Mouse (Mus musculus) cerebellum, adult 2 months (tissue): Measurements from ENCODE around the gene Usp6nl. TPM values are rescaled to one million over a fixed set of nuclear protein-coding genes. Genes with fewer than 3 reads are reported as not detected.

Experiments
- DNase-seq, 2 experiments: peaks; one replicate each; pipeline ENCODE4 v3.0.0; 2021
- H3K27ac ChIP-seq: fragments of 200-500 bp; 2 replicates; pipeline ENCODE4 v1.5.1; 2012; ENCODE audit warnings: low read length, control low read depth, inconsistent platforms; ENCODE audit not compliant: insufficient read depth
- H3K27me3 ChIP-seq: fragments of 200-500 bp; 2 replicates; pipeline ENCODE4 v1.6.1; 2012; ENCODE audit warnings: inconsistent platforms, mild to moderate bottlenecking, low read length, moderate library complexity; ENCODE audit not compliant: control insufficient read depth, insufficient read depth
- H3K4me1 ChIP-seq: fragments of 200-500 bp; 2 replicates; pipeline ENCODE4 v1.6.1; 2011; ENCODE audit warnings: low read length; ENCODE audit not compliant: control insufficient read depth, insufficient read depth
- H3K4me3 ChIP-seq: fragments of 200-500 bp; replicated peaks from 2 replicates; pipeline ENCODE3; 2011; ENCODE audit warnings: mild to moderate bottlenecking, low read depth, low read length, control low read depth; ENCODE audit not compliant: insufficient read depth
- CTCF ChIP-seq: fragments of 200-500 bp; IDR thresholded peaks from 2 replicates; pipeline ENCODE4 v1.5.1; 2011; ENCODE audit warnings: low read depth, mild to moderate bottlenecking, control low read depth, low read length, moderate library complexity, borderline replicate concordance; ENCODE audit not compliant: insufficient read depth
- POLR2A ChIP-seq: fragments of 200-500 bp; IDR thresholded peaks from 2 replicates; pipeline ENCODE4 v1.6.1; 2011; ENCODE audit warnings: low read length, control low read depth, borderline replicate concordance; ENCODE audit not compliant: insufficient read depth
- WGBS: fragments of 180-500 bp; shearing (Covaris S2); methylation state at CpG from one replicate; pipeline ENCODE4 v1.1.7; 2018; 5-methylcytosine and 5-hydroxymethylcytosine counted together
- polyA plus RNA-seq: library from polyadenylated mRNA; depleted of rRNA; stranded (reverse); fragments of >200 nt; gene quantifications from 2 replicates; pipeline ENCODE4 v1.2.3, GENCODE M21; 2012

Gene Usp6nl
- polyA plus RNA-seq, 1 experiment, result 16.5 TPM

DNA sequence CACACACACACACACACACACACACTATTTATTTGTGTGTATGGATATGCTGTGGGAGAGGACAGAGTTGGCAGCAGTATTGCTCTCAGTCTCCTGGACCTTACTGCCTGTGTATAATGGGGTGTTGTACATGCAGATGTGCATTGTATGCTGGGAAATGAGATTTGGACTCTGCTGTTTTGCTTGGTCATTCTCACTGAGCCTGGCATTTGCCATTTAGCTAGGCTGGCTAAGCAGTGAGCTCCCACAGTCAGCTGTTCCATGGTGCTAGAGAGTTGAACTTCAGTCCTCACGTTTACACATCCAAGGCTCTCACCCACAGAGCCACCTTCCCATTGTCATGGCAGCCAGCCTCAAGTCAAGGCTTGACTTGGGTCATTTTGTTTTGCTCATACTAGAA lies 90.2 kb downstream of the Usp6nl start:
- WGBS, result 76% methylated on average over 1 of the region's 1 CpGs
- Histone ChIP-seq H3K4me3 (no peak overlapping the region), H3K4me1 (no peaks in the 10 kb centered on the region; the same call in 1 of the 2 replicates), H3K27me3 (no peaks in the 10 kb centered on the region), H3K27ac (no peak overlapping the region)
- no peak for TF ChIP-seq CTCF
- no peak for TF ChIP-seq POLR2A
- DNase-seq, result no peak

DNA sequence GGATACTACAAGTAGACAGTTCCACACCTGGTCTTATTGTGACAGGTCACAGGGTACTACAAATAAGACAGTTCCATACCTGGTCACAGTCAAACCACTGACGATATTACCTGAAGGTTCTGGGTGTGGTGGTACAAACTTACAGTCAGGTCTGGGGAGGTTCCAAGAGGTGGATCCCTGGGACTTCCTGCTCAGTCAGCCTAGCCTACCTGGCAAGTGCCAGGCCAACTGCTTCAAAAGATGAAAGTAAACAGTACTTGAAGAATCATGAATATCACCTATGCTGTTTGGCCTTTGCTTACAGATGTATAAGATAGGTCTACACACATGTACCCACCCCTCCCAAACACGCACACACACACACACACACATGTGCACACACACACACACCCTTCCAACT lies 91.3 kb downstream of the Usp6nl start:
- Histone ChIP-seq H3K27ac (no peak overlapping the region), H3K27me3 (no peaks in the 10 kb centered on the region), H3K4me3 (no peak overlapping the region), H3K4me1 (no peaks in the 10 kb centered on the region; the same call in 1 of the 2 replicates)
- TF ChIP-seq CTCF (no peak), POLR2A (no peak)
- WGBS, result 89% methylated on average over 2 of the region's 2 CpGs
- no peak for DNase-seq

DNA sequence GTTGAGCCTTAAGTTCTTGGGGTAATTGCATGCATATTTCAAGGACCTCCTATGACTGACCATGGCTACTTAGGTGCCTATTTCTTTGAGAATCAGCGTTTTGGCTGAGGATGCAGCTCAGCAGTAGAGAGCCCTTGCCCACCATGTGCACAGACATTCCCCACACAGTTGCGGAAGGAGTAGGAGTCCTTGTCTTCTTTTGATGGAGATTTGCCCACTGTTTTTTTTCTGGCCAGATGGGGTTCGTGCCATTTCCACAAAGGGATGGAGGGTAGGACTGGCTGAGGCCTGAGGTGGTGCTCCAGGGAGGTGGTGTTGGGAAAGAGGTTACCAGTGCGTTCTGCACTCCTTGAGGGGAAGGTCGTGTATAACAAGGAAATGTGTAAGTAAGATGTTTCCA lies 91.9 kb downstream of the Usp6nl start:
- no peak for TF ChIP-seq POLR2A
- no peak for TF ChIP-seq CTCF
- no peak for DNase-seq

DNA sequence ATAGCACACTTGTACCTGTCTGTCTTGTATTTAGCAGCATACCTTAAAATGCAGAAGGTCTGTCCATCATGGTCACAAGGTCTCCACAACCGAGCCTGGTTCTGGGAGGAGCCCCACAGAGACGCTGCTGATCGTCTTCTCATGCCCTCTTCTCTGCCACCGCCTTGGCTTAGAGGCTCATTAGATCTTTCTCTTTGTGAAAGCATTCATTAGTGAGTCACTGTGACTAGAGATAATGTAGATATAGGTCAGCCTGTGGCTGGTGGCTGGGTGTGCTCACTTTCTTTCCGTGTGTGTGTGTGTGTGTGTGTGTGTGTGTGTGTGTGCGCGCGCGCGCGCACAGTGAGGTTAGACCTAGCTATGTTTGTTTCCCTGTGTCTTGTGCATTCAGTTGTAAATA lies 94.7 kb downstream of the Usp6nl start:
- WGBS, result 90% methylated on average over 11 of the region's 11 CpGs
- Histone ChIP-seq H3K27ac (no peak overlapping the region), H3K27me3 (no peaks in the 10 kb centered on the region), H3K4me3 (no peak overlapping the region), H3K4me1 (no peaks in the 10 kb centered on the region; the same call in 1 of the 2 replicates)
- no peak for TF ChIP-seq CTCF
- no peak for DNase-seq

More for the DNA sequence above, 91.9 kb downstream of the Usp6nl start:
- no peak overlapping the region for H3K4me3 ChIP-seq
- no peak overlapping the region for H3K27ac ChIP-seq
- no peaks in the 10 kb centered on the region for H3K27me3 ChIP-seq
- WGBS, result 66% methylated on average over 5 of the region's 5 CpGs
- H3K4me1 ChIP-seq, result no peaks in the 10 kb centered on the region; the same call in 1 of the 2 replicates

DNA sequence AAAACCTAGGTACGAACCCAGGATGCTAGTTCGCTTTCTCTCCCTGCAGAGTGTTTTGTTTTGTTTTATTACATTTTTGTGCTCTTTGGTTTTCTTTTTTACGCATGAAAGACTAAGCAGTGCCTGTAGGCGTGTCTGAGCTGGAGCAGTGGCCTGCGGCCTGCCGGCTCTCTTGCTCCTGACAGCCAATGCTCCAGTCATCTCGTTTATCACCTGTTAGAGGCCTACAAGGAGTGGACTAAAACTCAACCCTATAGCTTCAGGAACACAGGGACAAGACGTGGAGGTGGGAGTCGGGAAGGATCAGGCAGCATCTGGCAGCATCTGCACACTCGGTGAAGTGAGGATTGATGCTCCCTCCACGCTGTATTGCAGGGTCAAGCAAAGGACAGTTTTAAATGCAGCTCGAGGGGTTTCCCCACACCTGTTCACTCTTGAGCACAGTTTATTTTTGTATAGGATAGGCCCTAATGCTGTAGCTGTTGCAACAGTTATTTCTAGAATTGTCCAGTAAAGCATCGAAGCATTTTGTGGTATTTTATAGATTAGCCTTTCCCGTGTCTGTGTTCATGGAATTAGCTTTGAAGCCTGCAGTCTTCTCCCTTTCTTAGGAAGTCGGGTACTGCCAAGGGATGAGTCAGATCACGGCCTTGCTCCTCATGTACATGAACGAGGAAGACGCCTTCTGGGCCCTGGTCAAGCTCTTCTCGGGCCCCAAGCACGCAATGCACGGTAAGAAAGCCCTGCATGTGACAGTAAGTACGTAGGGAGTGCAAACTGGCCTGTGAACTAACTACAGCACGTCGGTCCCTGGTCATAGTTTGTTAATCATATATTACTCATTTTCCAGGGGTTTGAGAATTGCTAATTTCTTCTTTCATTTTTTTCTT lies 101.4 kb downstream of the Usp6nl start:
- DNase-seq, result no peak
- Histone ChIP-seq H3K4me1 (no peaks in the 10 kb centered on the region), H3K27me3 (no peaks in the 10 kb centered on the region), H3K27ac (no peak overlapping the region), H3K4me3 (no peak overlapping the region)
- WGBS, result 89% methylated on average over 24 of the region's 24 CpGs
- TF ChIP-seq POLR2A, result no peak
- no peak for TF ChIP-seq CTCF

DNA sequence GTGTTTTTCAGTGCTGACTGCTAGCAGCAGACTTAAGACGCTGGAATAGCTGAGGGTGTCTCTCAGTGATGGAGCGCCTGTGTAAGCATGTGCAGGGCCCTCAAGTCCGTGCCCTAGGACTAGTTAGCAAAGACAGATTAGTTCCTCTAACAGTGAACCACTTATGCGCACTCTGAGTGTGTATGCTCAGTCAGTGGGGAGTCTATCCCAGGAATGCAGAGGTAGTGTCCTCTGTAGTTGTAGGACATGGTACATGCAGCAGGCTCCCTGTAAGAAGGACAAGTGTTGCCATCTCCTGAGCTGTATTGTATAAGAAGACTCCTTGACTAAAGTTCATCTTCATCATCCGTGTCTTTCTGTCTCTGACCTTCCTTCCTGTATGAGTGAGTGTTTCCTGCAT lies 102.4 kb downstream of the Usp6nl start:
- no peak overlapping the region for H3K4me3 ChIP-seq
- 90% methylated on average over 5 of the region's 5 CpGs for WGBS
- DNase-seq, result no peak
- TF ChIP-seq CTCF (no peak), POLR2A (no peak)
- no peaks in the 10 kb centered on the region for H3K4me1 ChIP-seq
- no peak overlapping the region for H3K27ac ChIP-seq
- no peaks in the 10 kb centered on the region for H3K27me3 ChIP-seq

DNA sequence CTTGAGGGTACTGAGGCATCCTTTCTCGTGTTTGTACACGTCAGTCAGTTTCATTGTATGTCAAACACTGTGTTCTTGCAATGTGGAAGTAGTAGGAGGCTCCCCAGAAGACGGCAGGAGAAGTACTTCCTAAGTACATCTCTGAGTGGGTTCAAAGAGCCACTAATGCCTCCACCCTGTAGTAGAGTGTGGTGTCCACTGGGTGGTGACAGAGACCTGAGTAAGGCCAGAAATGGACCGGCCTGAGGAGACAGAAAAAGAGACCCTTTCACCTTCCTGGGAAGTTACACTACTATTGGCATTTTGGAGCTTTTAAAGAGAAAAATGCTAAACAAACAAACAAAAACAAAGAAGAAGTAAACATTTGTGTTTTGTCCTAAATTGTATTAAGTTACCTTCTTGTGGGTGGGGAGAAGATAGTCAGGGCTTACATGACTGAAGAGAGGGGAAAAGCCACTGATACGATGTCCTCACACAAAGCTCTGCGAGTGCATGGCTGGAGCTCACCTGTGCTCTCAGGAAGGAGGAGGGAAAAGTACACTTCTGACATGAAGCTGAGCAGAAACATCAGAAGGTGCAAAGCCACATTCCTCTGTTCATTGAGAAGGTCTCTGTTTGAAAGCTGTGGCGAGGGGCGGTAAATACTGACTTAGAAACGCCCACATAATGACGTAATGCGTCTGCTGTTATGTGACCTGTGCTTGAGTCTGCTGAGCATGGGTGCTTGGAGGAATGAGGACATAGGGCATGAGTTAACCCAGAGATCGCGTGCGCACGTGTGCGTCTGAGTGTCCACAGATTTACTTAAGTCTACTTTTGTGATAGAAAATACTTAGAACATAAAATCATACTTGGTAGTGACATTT lies 113.9 kb downstream of the Usp6nl start:
- WGBS, result 81% methylated on average over 16 of the region's 16 CpGs
- H3K4me3 ChIP-seq, result no peak overlapping the region
- H3K4me1 ChIP-seq, result no peaks in the 10 kb centered on the region
- H3K27me3 ChIP-seq, result no peaks in the 10 kb centered on the region
- no peak overlapping the region for H3K27ac ChIP-seq
- DNase-seq, result peak; percentile 20 to 43
- TF ChIP-seq CTCF (peak; percentile 86), POLR2A (no peak)

DNA sequence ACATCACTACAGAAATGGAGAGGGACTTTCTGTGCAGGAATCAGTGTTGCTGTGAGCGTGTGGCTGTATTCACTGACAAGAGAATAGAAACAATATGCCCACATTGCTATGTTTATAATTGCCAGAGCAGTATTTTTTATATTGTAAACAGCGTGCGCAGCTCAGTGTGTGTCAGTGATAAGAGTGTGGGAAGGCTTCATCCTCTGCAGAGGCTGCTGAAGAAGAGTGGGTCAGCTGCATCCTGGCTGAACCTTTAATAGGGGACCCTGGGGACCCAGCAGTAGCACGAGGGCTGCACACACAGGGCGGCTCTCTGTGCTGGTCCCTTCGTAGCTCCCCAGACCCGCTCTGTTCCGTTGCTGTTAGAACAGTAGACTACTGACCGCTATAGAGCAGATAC lies 119.2 kb downstream of the Usp6nl start:
- H3K4me3 ChIP-seq, result no peak overlapping the region
- no peaks in the 10 kb centered on the region for H3K27me3 ChIP-seq
- no peak for TF ChIP-seq POLR2A
- TF ChIP-seq CTCF, result no peak
- no peak overlapping the region for H3K27ac ChIP-seq
- H3K4me1 ChIP-seq, result no peaks in the 10 kb centered on the region
- DNase-seq, result no peak
- 91% methylated on average over 9 of the region's 9 CpGs for WGBS
